Mouse (Mus musculus): ENCODE measurements around the gene Abl2. TPM values are rescaled to one million over a fixed set of nuclear protein-coding genes. Genes with fewer than 3 reads are reported as not detected.

The Abl2 gene
- total and polyA plus RNA-seq, 3 experiments: 10.0 to 19.8 (median 15.5) TPM

- H3K79me2 ChIP-seq (replicated peaks; ENCODE audit: control insufficient read depth, extremely low read depth, insufficient read depth, poor library complexity, severe bottlenecking): peaks cover 21% of the 10 kb centered on the region
- no peak overlapping the region for H3K27ac ChIP-seq (ENCODE audit: insufficient read depth, low read depth)
- H3K9me3 ChIP-seq (replicated peaks; ENCODE audit: low read length): no peaks in the 10 kb centered on the region
- H3K4me2 ChIP-seq (ENCODE audit: insufficient read depth, low read depth, poor library complexity, severe bottlenecking): no peak overlapping the region
- no peaks in the 10 kb centered on the region for H3K27me3 ChIP-seq (replicated peaks)
- DNase-seq (ENCODE audit: extremely low read depth): no peak
- dilution Hi-C loops (cut with MboI; ENCODE audit: extremely low pct_ligation_motif_present, extremely low pct_unique_long_range_greater_than_20kb, low sequenced_read_pairs) (no loop called here), in situ Hi-C loops (cut with MboI; ENCODE audit: low pct_ligation_motif_present, low pct_unique_long_range_greater_than_20kb, low sequenced_read_pairs) (no loop called here)
- no peak overlapping the region for H3K4me3 ChIP-seq (replicated peaks in 1 of 3; ENCODE audit: low read depth in 2 of 3, low read length in 2 of 3, poor library complexity in 1 of 3)
- H3K9ac ChIP-seq (ENCODE audit: insufficient read depth, low read depth): no peak overlapping the region
- H3K4me1 ChIP-seq (ENCODE audit: control insufficient read depth in 1 of 2, insufficient read depth in 2 of 2): peaks cover 21 to 38% of the 10 kb centered on the region in 2 experiments
- H3K36me3 ChIP-seq (replicated peaks in 1 of 2; ENCODE audit: control insufficient read depth in 1 of 2, insufficient read depth in 1 of 2, low read length in 1 of 2): peaks cover 14 to 60% of the 10 kb centered on the region in 2 experiments
- no peak for TF ChIP-seq BHLHE40 (IDR thresholded peaks at IDR 0.05; ENCODE audit: low read depth, low read length)
- no peak for TF ChIP-seq EP300 (IDR thresholded peaks at IDR 0.05; ENCODE audit: low read length)
These were observed 65.6 kb downstream of the Abl2 start for GRCm38 (mm10) chr1:156624231-156624630.

- H3K4me1 ChIP-seq (ENCODE audit: control insufficient read depth in 1 of 2, insufficient read depth in 2 of 2): peaks cover 8 to 13% of the 10 kb centered on the region in 2 experiments
- peak; percentile 33 for DNase-seq (ENCODE audit: extremely low read depth)
- H3K27ac ChIP-seq (ENCODE audit: insufficient read depth, low read depth): no peak overlapping the region
- no peaks in the 10 kb centered on the region for H3K27me3 ChIP-seq (replicated peaks)
- in situ Hi-C loops (cut with MboI; ENCODE audit: low pct_ligation_motif_present, low pct_unique_long_range_greater_than_20kb, low sequenced_read_pairs): loop anchor here (25.0 kb wide), 1 partner anchor 214 kb away; the partner anchor contains the start of gene Axdnd1
- TF ChIP-seq RCOR1 (conservative IDR thresholded peaks at IDR 0.05; ENCODE audit: low read depth, low read length): no peak
- no peak for TF ChIP-seq EP300 (IDR thresholded peaks at IDR 0.05; ENCODE audit: low read length)
- peak; percentile 21; the same call in 1 of the 2 replicates for TF ChIP-seq SMC3 (IDR thresholded peaks at IDR 0.05; ENCODE audit: low read depth, low read length)
- TF ChIP-seq CTCF (conservative IDR thresholded peaks at IDR 0.05 in 1 of 2, IDR thresholded peaks at IDR 0.05 in 1 of 2; ENCODE audit: low read depth in 2 of 2, low read length in 2 of 2): peak; percentile 31 to 44; a peak in 3 of 4 replicates
- H3K79me2 ChIP-seq (replicated peaks; ENCODE audit: control insufficient read depth, extremely low read depth, insufficient read depth, poor library complexity, severe bottlenecking): peaks cover 3% of the 10 kb centered on the region; the same call in 1 of the 2 replicates
- H3K36me3 ChIP-seq (replicated peaks in 1 of 2; ENCODE audit: control insufficient read depth in 1 of 2, insufficient read depth in 1 of 2, low read length in 1 of 2): peaks cover 34 to 84% of the 10 kb centered on the region in 2 experiments
- peaks cover 5% of the 10 kb centered on the region for H3K9me3 ChIP-seq (replicated peaks; ENCODE audit: low read length)
- H3K4me3 ChIP-seq (replicated peaks in 1 of 3; ENCODE audit: low read depth in 2 of 3, low read length in 2 of 3, poor library complexity in 1 of 3): no peak overlapping the region
- H3K9ac ChIP-seq (ENCODE audit: insufficient read depth, low read depth): no peak overlapping the region
- no peak overlapping the region for H3K4me2 ChIP-seq (ENCODE audit: insufficient read depth, low read depth, poor library complexity, severe bottlenecking)
- dilution Hi-C loops (cut with MboI; ENCODE audit: extremely low pct_ligation_motif_present, extremely low pct_unique_long_range_greater_than_20kb, low sequenced_read_pairs): no loop called here
These were observed 68.1 kb downstream of the Abl2 start for GRCm38 (mm10) chr1:156626729-156627128.

- no peak overlapping the region for H3K27ac ChIP-seq (ENCODE audit: insufficient read depth, low read depth)
- no peak for DNase-seq (ENCODE audit: extremely low read depth)
- dilution Hi-C loops (cut with MboI; ENCODE audit: extremely low pct_ligation_motif_present, extremely low pct_unique_long_range_greater_than_20kb, low sequenced_read_pairs): no loop called here
- peaks cover 49 to 83% of the 10 kb centered on the region in 2 experiments for H3K36me3 ChIP-seq (replicated peaks in 1 of 2; ENCODE audit: control insufficient read depth in 1 of 2, insufficient read depth in 1 of 2, low read length in 1 of 2)
- in situ Hi-C loops (cut with MboI; ENCODE audit: low pct_ligation_motif_present, low pct_unique_long_range_greater_than_20kb, low sequenced_read_pairs): loop anchor here (5.0 to 25.0 kb wide), 2 partner anchors 93 to 218 kb away; partner anchors contain the start of gene Axdnd1
- no peak overlapping the region for H3K9ac ChIP-seq (ENCODE audit: insufficient read depth, low read depth)
- H3K4me2 ChIP-seq (ENCODE audit: insufficient read depth, low read depth, poor library complexity, severe bottlenecking): no peak overlapping the region
- H3K79me2 ChIP-seq (replicated peaks; ENCODE audit: control insufficient read depth, extremely low read depth, insufficient read depth, poor library complexity, severe bottlenecking): no peaks in the 10 kb centered on the region
- H3K27me3 ChIP-seq (replicated peaks): no peaks in the 10 kb centered on the region
- H3K4me1 ChIP-seq (ENCODE audit: control insufficient read depth in 1 of 2, insufficient read depth in 2 of 2): no peaks in the 10 kb centered on the region
- peaks cover 5% of the 10 kb centered on the region for H3K9me3 ChIP-seq (replicated peaks; ENCODE audit: low read length)
- TF ChIP-seq ZKSCAN1 (IDR thresholded peaks at IDR 0.05; ENCODE audit: borderline replicate concordance, low read depth, low read length) (no peak), CTCF (conservative IDR thresholded peaks at IDR 0.05 in 1 of 2, IDR thresholded peaks at IDR 0.05 in 1 of 2; ENCODE audit: low read depth in 2 of 2, low read length in 2 of 2) (no peak), JUN (IDR thresholded peaks at IDR 0.05; ENCODE audit: insufficient read depth, low read depth, low read length) (no peak), KAT2A (IDR thresholded peaks at IDR 0.05; ENCODE audit: insufficient replicate concordance, low read length) (no peak), ZMIZ1 (IDR thresholded peaks at IDR 0.05; ENCODE audit: low read depth, low read length) (no peak), TCF12 (IDR thresholded peaks at IDR 0.05; ENCODE audit: low read depth, low read length) (no peak), HCFC1 (IDR thresholded peaks at IDR 0.05; ENCODE audit: low read depth, low read length) (no peak), E2F4 (IDR thresholded peaks at IDR 0.05; ENCODE audit: insufficient replicate concordance, low read depth, low read length) (no peak), SMC3 (IDR thresholded peaks at IDR 0.05; ENCODE audit: low read depth, low read length) (no peak), SIN3A (IDR thresholded peaks at IDR 0.05; ENCODE audit: low read length) (no peak), BHLHE40 (IDR thresholded peaks at IDR 0.05; ENCODE audit: low read depth, low read length) (no peak), RAD21 (IDR thresholded peaks at IDR 0.05; ENCODE audit: low read depth, low read length) (no peak), ZC3H11A (IDR thresholded peaks at IDR 0.05; ENCODE audit: low read depth, low read length) (no peak), IRF4 (IDR thresholded peaks at IDR 0.05; ENCODE audit: low read depth, low read length) (no peak)
- no peak overlapping the region for H3K4me3 ChIP-seq (replicated peaks in 1 of 3; ENCODE audit: low read depth in 2 of 3, low read length in 2 of 3, poor library complexity in 1 of 3)
These were observed 71.4 kb downstream of the Abl2 start for GRCm38 (mm10) chr1:156629984-156630383.
